Mouse (Mus musculus): ENCODE measurements around the gene Gigyf1. TPM values are rescaled to one million over a fixed set of nuclear protein-coding genes. Genes with fewer than 3 reads are reported as not detected.

Gene Gigyf1
- 5.6 and 5.7 TPM in 2 replicates for polyA plus RNA-seq (2012; rRNA removed)

GRCm38 (mm10) chr5:137518436-137518835 is at the start of gene Gigyf1:
Gene Gigyf1 (plus strand): TSS chr5:137518548.

GRCm38 (mm10) chr5:137476964-137477363 is 41.4 kb upstream of the Gigyf1 start, which contains the start of gene Zan:
Gene Zan (minus strand): TSS chr5:137477064.

GRCm38 (mm10) chr5:137501709-137502666 is 16.4 kb upstream of the Gigyf1 start, which contains the start of gene Pop7:
Gene Pop7 (minus strand): TSS chr5:137502518.

GRCm38 (mm10) chr5:137533117-137533827 is 14.9 kb downstream of the Gigyf1 start, which contains the start of the genes Epo and Gnb2:
Gene Epo (minus strand): TSS chr5:137533242.
Gene Gnb2 (minus strand): TSS chr5:137533510.

GRCm38 (mm10) chr5:137553411-137553837 is 35.1 kb downstream of the Gigyf1 start, which contains the start of gene Actl6b:
Gene Actl6b (plus strand): TSS chr5:137553517.

GRCm38 (mm10) chr5:137569665-137570064 is 51.3 kb downstream of the Gigyf1 start, which contains the start of gene Tfr2:
Gene Tfr2 (plus strand): TSS chr5:137569840.

Other genes with a start within 250 kb of the Gigyf1 start
- gene Ache, start 231.0 kb upstream of the Gigyf1 start, polyA plus RNA-seq (2012; rRNA removed) = 15.0 and 20.1 TPM in 2 replicates
- gene Ufsp1, start 223.9 kb upstream of the Gigyf1 start, polyA plus RNA-seq (2012; rRNA removed) = 7.1 and 9.5 TPM in 2 replicates
- gene Srrt, start 210.9 kb upstream of the Gigyf1 start, polyA plus RNA-seq (2012; rRNA removed) = 103 and 106 TPM in 2 replicates
- 6.6 and 7.1 TPM in 2 replicates for gene Trip6, start 204.1 kb upstream of the Gigyf1 start, polyA plus RNA-seq (2012; rRNA removed)
- gene Slc12a9, start 185.0 kb upstream of the Gigyf1 start, polyA plus RNA-seq (2012; rRNA removed) = 2.0 and 2.3 TPM in 2 replicates
- gene Ephb4, start 168.4 kb upstream of the Gigyf1 start, polyA plus RNA-seq (2012; rRNA removed) = 7.3 and 7.7 TPM in 2 replicates
- gene Zan, start 41.5 kb upstream of the Gigyf1 start, polyA plus RNA-seq (2012; rRNA removed) = 0.14 and 0.20 TPM in 2 replicates
- 20.0 and 23.2 TPM in 2 replicates for gene Pop7, start 16.0 kb upstream of the Gigyf1 start, polyA plus RNA-seq (2012; rRNA removed)
- gene Epo, start 14.7 kb downstream of the Gigyf1 start, polyA plus RNA-seq (2012; rRNA removed) = 0.26 and 0.44 TPM in 2 replicates
- 173 and 208 TPM in 2 replicates for gene Gnb2, start 15.0 kb downstream of the Gigyf1 start, polyA plus RNA-seq (2012; rRNA removed)
- gene Actl6b, start 35.0 kb downstream of the Gigyf1 start, polyA plus RNA-seq (2012; rRNA removed) = 0.03 TPM in 1 of 2 replicates, not detected in the other
- gene Tfr2, start 51.3 kb downstream of the Gigyf1 start, polyA plus RNA-seq (2012; rRNA removed) = 35.1 and 42.1 TPM in 2 replicates
- gene Mospd3, start 82.5 kb downstream of the Gigyf1 start, polyA plus RNA-seq (2012; rRNA removed) = 26.8 and 31.0 TPM in 2 replicates
- gene Pcolce, start 95.2 kb downstream of the Gigyf1 start, polyA plus RNA-seq (2012; rRNA removed) = 10.6 and 11.9 TPM in 2 replicates
- 0.01 and 0.02 TPM in 2 replicates for gene Fbxo24, start 110.5 kb downstream of the Gigyf1 start, polyA plus RNA-seq (2012; rRNA removed)
- gene Lrch4, start 110.6 kb downstream of the Gigyf1 start, polyA plus RNA-seq (2012; rRNA removed) = 10.5 and 14.1 TPM in 2 replicates
- 5.4 and 5.8 TPM in 2 replicates for gene Gm20605, start 110.6 kb downstream of the Gigyf1 start, polyA plus RNA-seq (2012; rRNA removed)
- gene Sap25, start 122.8 kb downstream of the Gigyf1 start, polyA plus RNA-seq (2012; rRNA removed) = 12.0 and 14.2 TPM in 2 replicates
- 0.01 TPM in 1 of 2 replicates, not detected in the other for gene Irs3, start 127.2 kb downstream of the Gigyf1 start, polyA plus RNA-seq (2012; rRNA removed)
- 18.0 and 21.6 TPM in 2 replicates for gene Agfg2, start 166.2 kb downstream of the Gigyf1 start, polyA plus RNA-seq (2012; rRNA removed)
- 0.68 and 0.90 TPM in 2 replicates for gene Nyap1, start 223.1 kb downstream of the Gigyf1 start, polyA plus RNA-seq (2012; rRNA removed)
- 17.5 and 22.9 TPM in 2 replicates for gene Tsc22d4, start 227.2 kb downstream of the Gigyf1 start, polyA plus RNA-seq (2012; rRNA removed)